Mouse (Mus musculus): Measurements from ENCODE around the gene Ggt5. TPM values are rescaled to one million over a fixed set of nuclear protein-coding genes. Genes with fewer than 3 reads are reported as not detected.
A peak's percentile ranks its signal among the peaks of the same experiment; 100 is the strongest.

Gene Ggt5
- polyA plus RNA-seq, 1 experiment from 2014 or later = 1.7 TPM

- no peaks in the 10 kb centered on the region for H3K9me3 ChIP-seq
- H3K9ac ChIP-seq (replicated peaks) = no peak overlapping the region
- no peaks in the 10 kb centered on the region for H3K4me1 ChIP-seq
- H3K27ac ChIP-seq (replicated peaks) = no peak overlapping the region
- no peaks in the 10 kb centered on the region for H3K27me3 ChIP-seq
- no peak for ATAC-seq (ENCODE audit: low FRiP score, low read depth)
- no peaks in the 10 kb centered on the region for H3K36me3 ChIP-seq
- WGBS = 71% methylated on average over 14 of the region's 14 CpGs
- no peak overlapping the region for H3K4me3 ChIP-seq
- no peak overlapping the region for H3K4me2 ChIP-seq (replicated peaks)
Measured at GRCm38 (mm10) chr10:75633576-75634139, 44.5 kb downstream of the Ggt5 start.

DNA sequence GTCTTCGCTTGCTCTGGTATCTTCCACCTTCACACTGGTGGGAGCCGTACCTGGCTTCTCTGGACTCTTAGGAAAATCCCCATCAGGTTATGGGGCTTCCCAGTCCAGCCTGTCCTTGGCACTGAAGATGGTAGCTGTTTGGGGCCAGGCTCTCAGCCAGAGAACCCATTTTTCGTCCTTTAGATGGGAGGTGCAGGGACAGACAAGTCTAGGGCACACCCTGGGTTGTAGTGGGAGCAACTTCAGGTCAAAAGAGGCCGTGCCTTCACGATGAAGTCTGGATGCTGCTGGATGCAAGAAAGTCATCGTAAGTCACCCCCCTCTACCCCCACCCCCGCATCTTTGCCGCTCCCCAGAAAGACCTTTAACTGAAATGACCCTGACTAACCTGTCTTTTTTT, 45.5 kb downstream of the Ggt5 start:
- 95% methylated on average over 8 of the region's 8 CpGs for WGBS
- ATAC-seq (ENCODE audit: low FRiP score, low read depth) = no peak
- Histone ChIP-seq H3K4me3 (no peak overlapping the region), H3K4me2 (replicated peaks) (no peak overlapping the region), H3K36me3 (no peaks in the 10 kb centered on the region), H3K4me1 (no peaks in the 10 kb centered on the region), H3K27ac (replicated peaks) (no peak overlapping the region), H3K9me3 (no peaks in the 10 kb centered on the region), H3K27me3 (no peaks in the 10 kb centered on the region), H3K9ac (replicated peaks) (no peak overlapping the region)

- no peak for ATAC-seq (ENCODE audit: low FRiP score, low read depth)
- no peaks in the 10 kb centered on the region for H3K9me3 ChIP-seq
- no peak overlapping the region for H3K4me3 ChIP-seq
Measured at GRCm38 (mm10) chr10:75635019-75635692, 46.0 kb downstream of the Ggt5 start.

DNA sequence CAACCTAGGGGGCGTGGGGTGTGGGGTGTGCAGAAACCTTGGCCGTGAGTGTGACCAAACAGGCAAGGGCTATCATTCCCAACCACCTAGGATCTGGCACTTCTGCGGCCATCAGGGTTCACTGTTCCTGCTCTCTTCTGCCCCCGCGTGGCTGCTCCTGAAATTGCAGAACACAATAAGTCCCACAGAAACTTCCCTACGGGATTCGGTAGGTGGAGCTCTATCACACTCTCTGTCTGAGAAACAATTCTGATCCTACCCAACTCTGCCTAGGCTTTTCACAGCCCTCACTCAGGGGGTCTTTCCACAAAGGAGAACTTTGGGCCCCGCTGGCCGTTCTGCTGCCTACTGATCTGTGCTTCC, 46.5 kb downstream of the Ggt5 start:
- ATAC-seq (ENCODE audit: low FRiP score, low read depth) = no peak
- H3K4me3 ChIP-seq = no peak overlapping the region
- no peak overlapping the region for H3K9ac ChIP-seq (replicated peaks)
- H3K4me1 ChIP-seq = no peaks in the 10 kb centered on the region
- 0 out of 2 replicates have a peak, but pooled peaks cover 5% of the 10 kb centered on the region for H3K27me3 ChIP-seq
- 5% methylated on average over 9 of the region's 9 CpGs for WGBS
- no peaks in the 10 kb centered on the region for H3K36me3 ChIP-seq
- no peaks in the 10 kb centered on the region for H3K9me3 ChIP-seq
- no peak overlapping the region for H3K4me2 ChIP-seq (replicated peaks)
- no peak overlapping the region for H3K27ac ChIP-seq (replicated peaks)

More at GRCm38 (mm10) chr10:75635019-75635692, 46.0 kb downstream of the Ggt5 start:
- H3K4me1 ChIP-seq = no peaks in the 10 kb centered on the region
- WGBS = 72% methylated on average over 14 of the region's 14 CpGs
- no peak overlapping the region for H3K9ac ChIP-seq (replicated peaks)
- no peak overlapping the region for H3K4me2 ChIP-seq (replicated peaks)
- H3K36me3 ChIP-seq = no peaks in the 10 kb centered on the region
- H3K27ac ChIP-seq (replicated peaks) = no peak overlapping the region
- 0 out of 2 replicates have a peak, but pooled peaks cover 1% of the 10 kb centered on the region for H3K27me3 ChIP-seq

- H3K4me1 ChIP-seq = no peaks in the 10 kb centered on the region
- WGBS = 90% methylated on average over 12 of the region's 12 CpGs
- 0 out of 2 replicates have a peak, but pooled peaks cover 5% of the 10 kb centered on the region for H3K27me3 ChIP-seq
- no peak overlapping the region for H3K27ac ChIP-seq (replicated peaks)
- H3K9me3 ChIP-seq = no peaks in the 10 kb centered on the region
- no peaks in the 10 kb centered on the region for H3K36me3 ChIP-seq
- no peak overlapping the region for H3K9ac ChIP-seq (replicated peaks)
- H3K4me3 ChIP-seq = no peak overlapping the region
- ATAC-seq (ENCODE audit: low FRiP score, low read depth) = no peak
- H3K4me2 ChIP-seq (replicated peaks) = no peak overlapping the region
Measured at GRCm38 (mm10) chr10:75636084-75636786, 47.1 kb downstream of the Ggt5 start.

DNA sequence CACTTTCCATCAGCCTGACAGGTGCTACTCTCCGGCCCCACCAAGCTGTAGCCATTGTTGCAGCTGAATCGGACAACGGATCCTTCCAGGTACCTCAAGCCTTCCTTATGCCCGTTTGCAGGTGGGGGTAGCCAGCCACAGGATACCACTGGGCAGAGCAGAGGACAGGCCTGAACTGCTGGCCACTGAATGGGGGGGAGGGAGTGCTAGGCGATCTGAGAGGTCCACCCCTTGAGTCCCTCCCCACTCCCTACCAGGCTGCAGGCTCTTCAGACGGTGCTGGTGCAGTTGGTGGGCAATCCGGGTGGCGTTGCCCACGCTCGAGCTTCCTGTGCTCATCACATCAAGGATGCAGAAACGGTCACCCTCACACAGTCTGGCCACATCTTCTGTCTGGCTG, 48.6 kb downstream of the Ggt5 start:
- no peaks in the 10 kb centered on the region for H3K36me3 ChIP-seq
- no peak overlapping the region for H3K4me3 ChIP-seq
- no peak overlapping the region for H3K27ac ChIP-seq (replicated peaks)
- H3K4me2 ChIP-seq (replicated peaks) = no peak overlapping the region
- no peak for ATAC-seq (ENCODE audit: low FRiP score, low read depth)
- no peaks in the 10 kb centered on the region for H3K9me3 ChIP-seq
- WGBS = 88% methylated on average over 11 of the region's 11 CpGs
- no peak overlapping the region for H3K9ac ChIP-seq (replicated peaks)
- H3K27me3 ChIP-seq = 0 out of 2 replicates have a peak, but pooled peaks cover 5% of the 10 kb centered on the region
- no peaks in the 10 kb centered on the region for H3K4me1 ChIP-seq

DNA sequence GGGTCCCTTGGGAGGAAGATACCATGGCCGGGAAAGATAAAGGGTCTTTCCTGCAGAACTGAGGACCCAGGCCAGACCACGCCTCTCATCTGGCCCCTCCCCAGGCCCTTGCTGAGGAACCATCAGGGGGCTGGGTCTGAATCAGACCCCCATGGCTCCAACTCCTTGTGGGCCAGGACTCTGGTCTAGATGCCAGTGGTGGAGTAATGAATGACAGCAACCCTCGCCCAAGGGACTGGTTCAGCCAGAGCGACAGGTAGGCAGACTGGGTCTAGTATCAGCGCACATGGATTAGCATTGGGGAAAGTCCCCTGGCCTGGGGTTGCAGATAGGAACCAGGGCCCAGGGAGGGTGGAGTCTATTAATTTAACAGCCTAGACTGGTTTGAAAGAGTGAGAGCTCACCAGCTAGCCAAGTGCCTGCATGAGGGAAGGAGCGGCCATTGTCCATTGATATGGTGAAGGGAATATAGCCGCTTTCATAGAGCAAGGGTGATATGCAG, 52.6 kb downstream of the Ggt5 start:
- no peak for ATAC-seq (ENCODE audit: low FRiP score, low read depth)
- H3K36me3 ChIP-seq = peaks cover 14% of the 10 kb centered on the region
- H3K4me2 ChIP-seq (replicated peaks) = no peak overlapping the region
- H3K9me3 ChIP-seq = no peaks in the 10 kb centered on the region
- H3K27ac ChIP-seq (replicated peaks) = no peak overlapping the region
- WGBS = 91% methylated on average over 7 of the region's 7 CpGs
- H3K27me3 ChIP-seq = 0 out of 2 replicates have a peak, but pooled peaks cover 5% of the 10 kb centered on the region
- H3K4me3 ChIP-seq = no peak overlapping the region
- H3K9ac ChIP-seq (replicated peaks) = no peak overlapping the region
- H3K4me1 ChIP-seq = peaks cover 14% of the 10 kb centered on the region

DNA sequence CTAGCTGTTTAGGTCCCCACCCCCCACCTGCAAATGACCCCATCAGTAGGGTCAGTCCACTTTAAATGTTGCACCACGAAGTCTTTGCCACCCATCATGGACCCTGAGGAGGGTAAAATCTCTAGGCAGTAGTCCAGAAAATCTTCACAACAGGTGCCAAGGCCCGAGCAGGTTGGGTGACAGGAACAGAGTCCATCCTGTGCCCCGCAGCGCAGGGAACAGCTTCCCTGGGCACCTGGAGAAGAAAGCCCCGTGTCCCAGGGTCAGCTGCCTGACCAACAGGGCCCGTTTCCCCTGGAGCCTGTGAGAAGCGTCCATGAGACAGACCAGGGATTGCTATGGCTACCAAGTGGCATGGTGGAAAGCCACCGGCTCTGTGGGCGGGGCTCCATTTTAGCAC, 53.3 kb downstream of the Ggt5 start:
- Histone ChIP-seq H3K27ac (replicated peaks) (no peak overlapping the region), H3K4me2 (replicated peaks) (no peak overlapping the region), H3K9me3 (no peaks in the 10 kb centered on the region), H3K9ac (replicated peaks) (no peak overlapping the region), H3K4me1 (peaks cover 14% of the 10 kb centered on the region), H3K4me3 (no peak overlapping the region), H3K27me3 (0 out of 2 replicates have a peak, but pooled peaks cover 5% of the 10 kb centered on the region), H3K36me3 (peaks cover 19% of the 10 kb centered on the region)
- ATAC-seq (ENCODE audit: low FRiP score, low read depth) = no peak
- 76% methylated on average over 9 of the region's 9 CpGs for WGBS

- Histone ChIP-seq H3K27me3 (0 out of 2 replicates have a peak, but pooled peaks cover 5% of the 10 kb centered on the region), H3K4me1 (peaks cover 14% of the 10 kb centered on the region), H3K9me3 (no peaks in the 10 kb centered on the region), H3K27ac (replicated peaks) (no peak overlapping the region), H3K36me3 (peaks cover 24% of the 10 kb centered on the region), H3K4me3 (no peak overlapping the region), H3K4me2 (replicated peaks) (no peak overlapping the region), H3K9ac (replicated peaks) (0 out of 2 replicates have a peak overlapping the region, but pooled peaks have one; percentile 31)
- 90% methylated on average over 2 of the region's 2 CpGs for WGBS
- no peak for ATAC-seq (ENCODE audit: low FRiP score, low read depth)
Measured at GRCm38 (mm10) chr10:75642891-75643290, 53.8 kb downstream of the Ggt5 start.

GRCm38 (mm10) chr10:75643741-75644343, 54.7 kb downstream of the Ggt5 start, which contains the start of gene Susd2:
Susd2 (minus strand) TSS chr10:75644008.
- no peak within 1 kb of the TSS for H3K4me3 ChIP-seq
- H3K9ac ChIP-seq (replicated peaks) = 0 out of 2 replicates have a peak within 1 kb of the TSS, but pooled peaks have one; percentile 31
- H3K36me3 ChIP-seq = peaks cover 33% of the 10 kb centered on the region
- 4% methylated on average over 11 of the region's 11 CpGs for WGBS
- H3K4me2 ChIP-seq (replicated peaks) = peak within 1 kb of the TSS; percentile 42
- no peaks in the 10 kb centered on the region for H3K9me3 ChIP-seq
- peak within 1 kb of the TSS; percentile 22; the same call in 1 of the 2 replicates for H3K27ac ChIP-seq (replicated peaks)
- H3K27me3 ChIP-seq = 0 out of 2 replicates have a peak, but pooled peaks cover 5% of the 10 kb centered on the region
- ATAC-seq (ENCODE audit: low FRiP score, low read depth) = peak; percentile 71
- H3K4me1 ChIP-seq = peaks cover 14% of the 10 kb centered on the region

GRCm38 (mm10) chr10:75645616-75646015, 56.5 kb downstream of the Ggt5 start:
- Histone ChIP-seq H3K36me3 (peaks cover 43% of the 10 kb centered on the region), H3K4me3 (no peak overlapping the region), H3K4me2 (replicated peaks) (no peak overlapping the region), H3K9me3 (no peaks in the 10 kb centered on the region), H3K9ac (replicated peaks) (no peak overlapping the region), H3K27ac (replicated peaks) (no peak overlapping the region), H3K27me3 (no peaks in the 10 kb centered on the region), H3K4me1 (peaks cover 14% of the 10 kb centered on the region)
- no peak for ATAC-seq (ENCODE audit: low FRiP score, low read depth)
- 91% methylated on average over 8 of the region's 8 CpGs for WGBS

Measured in midbrain, embryonic 12.5 days (tissue).